Mouse (Mus musculus) kidney, adult 2 months (tissue): Measurements from ENCODE around the gene Tex33.

ENCODE experiments used
- CTCF ChIP-seq: fragments of 200-500 bp; conservative IDR thresholded peaks from 2 replicates; pipeline ENCODE4 v1.5.1; 2011; ENCODE audit warnings: low read depth, mild to moderate bottlenecking, control low read depth, low read length, moderate library complexity, mixed read lengths; ENCODE audit not compliant: insufficient read depth, insufficient read length
- POLR2A ChIP-seq: fragments of 200-500 bp; IDR thresholded peaks from one replicate; pipeline ENCODE4 v1.6.1; 2011; ENCODE audit warnings: low read depth, low read length, control low read depth

DNA sequence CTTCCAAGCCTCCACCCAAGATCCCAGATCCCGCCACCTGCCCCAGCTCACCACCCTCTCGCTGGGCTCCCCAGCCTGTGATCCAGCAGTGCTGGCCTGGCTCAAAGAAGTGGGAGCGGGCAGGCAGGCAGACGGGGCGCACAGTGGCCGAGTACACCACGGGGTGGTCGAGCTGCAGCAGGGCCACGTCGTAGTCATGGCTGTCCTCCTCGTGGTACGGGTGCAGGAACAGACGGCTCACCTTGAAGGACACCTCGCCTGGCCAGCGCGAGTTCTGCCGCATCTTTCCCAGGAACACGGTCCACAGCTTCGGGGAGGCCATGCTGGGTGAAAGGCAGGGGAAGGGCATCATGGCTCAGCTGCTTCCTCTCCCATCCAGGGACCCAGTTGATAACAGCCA, 46.5 kb upstream of the Tex33 start:
- no peak for TF ChIP-seq POLR2A
- TF ChIP-seq CTCF: no peak
